In genomic region chr2:31502616-31503522, GRCm38 (mm10) we compare ENCODE assay signal across 20 mouse cellular contexts.
"Had no signal": no experiment of that assay in that cellular context is flagged by ENCODE, and none has a peak within 500 bp of the region (broad histone marks: within the 10 kb centered on the region; RNA-seq: fewer than 3 reads in every experiment).

No protein-coding gene starts in this region.

- H3K9ac ChIP-seq: limb, embryonic 12.5 days; limb, embryonic 15.5 days; liver, embryonic 14.5 days; lung, embryonic 15.5 days; neural tube, embryonic 13.5 days had no signal

- H3K4me3 ChIP-seq: limb, embryonic 12.5 days; limb, embryonic 15.5 days; lung, embryonic 15.5 days; myocyte; neural tube, embryonic 13.5 days had no signal

- H3K4me1 ChIP-seq: lung, embryonic 15.5 days had no signal

- DNase-seq: kidney, adult 9 months; kidney, postnatal 14 days; kidney, postnatal 4 days; left cerebral cortex, postnatal 4 days; lung, adult 18-20 months; lung, postnatal 14 days; lung, postnatal 4 days; midbrain, embryonic 14.5 days; retina, postnatal 1 day; right cerebral cortex, postnatal 25 days; thymus, adult 18-20 months; thymus, postnatal 36 days had no signal

- H3K27me3 ChIP-seq: lung, embryonic 15.5 days had no signal

- H3K4me2 ChIP-seq: limb, embryonic 12.5 days; limb, embryonic 15.5 days; liver, embryonic 11.5 days; lung, embryonic 15.5 days; midbrain, embryonic 11.5 days; neural tube, embryonic 13.5 days had no signal

- H3K27ac ChIP-seq: limb, embryonic 12.5 days; limb, embryonic 15.5 days; liver, embryonic 14.5 days; lung, embryonic 15.5 days; neural tube, embryonic 13.5 days had no signal

- H3K36me3 ChIP-seq: limb, embryonic 12.5 days; limb, embryonic 15.5 days; lung, embryonic 15.5 days; neural tube, embryonic 13.5 days had no signal

- H3K9me3 ChIP-seq: limb, embryonic 12.5 days; limb, embryonic 15.5 days; lung, embryonic 15.5 days; neural tube, embryonic 13.5 days had no signal
